Mouse (Mus musculus) embryonic facial prominence, embryonic 11.5 days (tissue): ENCODE results near the gene Gdf11. TPM values are rescaled to one million over a fixed set of nuclear protein-coding genes. Genes with fewer than 3 reads are reported as not detected.
A peak's percentile ranks its signal among the peaks of the same experiment; 100 is the strongest.

Experiments used
- ATAC-seq: fragments of 200-750 bp; cut with Nextera tagmentation; replicated peaks from 2 replicates; pipeline ENCODE4 v1.8.0; 2017; ENCODE audit warnings: low read depth; ENCODE audit not compliant: insufficient number of reproducible peaks, low FRiP score, low TSS enrichment
- DNase-seq: peaks from one replicate; pipeline ENCODE4 v3.0.0-alpha.2; 2015; ENCODE audit warnings: low spot score
- H3K27ac ChIP-seq: fragments of 300-500 bp; sonication (generic); replicated peaks from 2 replicates; pipeline ENCODE4 v1.5.1; 2014; ENCODE audit warnings: mild to moderate bottlenecking, low read depth, low read length, control low read depth
- H3K27me3 ChIP-seq: fragments of 300-500 bp; sonication (generic); 2 replicates; pipeline ENCODE4 v1.6.1; 2014; ENCODE audit warnings: mild to moderate bottlenecking, low read length, moderate library complexity, mixed read lengths; ENCODE audit not compliant: control insufficient read depth, insufficient read depth
- H3K36me3 ChIP-seq: fragments of 300-500 bp; sonication (generic); replicated peaks from 2 replicates; pipeline ENCODE4 v1.6.1; 2014; ENCODE audit warnings: low read depth, mild to moderate bottlenecking, low read length, moderate library complexity, mixed read lengths; ENCODE audit not compliant: control insufficient read depth, insufficient read depth
- H3K4me1 ChIP-seq: fragments of 300-500 bp; sonication (generic); 2 replicates; pipeline ENCODE4 v1.6.1; 2014; ENCODE audit warnings: low read length, mixed read lengths; ENCODE audit not compliant: control insufficient read depth, insufficient read depth
- H3K4me2 ChIP-seq: fragments of 300-500 bp; sonication (generic); 2 replicates; pipeline ENCODE4 v1.6.1; 2014; ENCODE audit warnings: low read depth, mild to moderate bottlenecking, control low read depth, low read length, moderate library complexity
- H3K4me3 ChIP-seq: fragments of 300-500 bp; sonication (generic); 2 replicates; pipeline ENCODE4 v1.5.1; 2014; ENCODE audit warnings: low read depth, low read length, control low read depth
- H3K9ac ChIP-seq: fragments of 300-500 bp; sonication (generic); replicated peaks from 2 replicates; pipeline ENCODE4 v1.6.1; 2014; ENCODE audit warnings: mild to moderate bottlenecking, control low read depth, low read length
- H3K9me3 ChIP-seq: fragments of 300-500 bp; sonication (generic); replicated peaks from 2 replicates; pipeline ENCODE4 v1.6.1; 2016; ENCODE audit warnings: mild to moderate bottlenecking, low read length, inconsistent platforms, mixed read lengths; ENCODE audit not compliant: control insufficient read depth
- WGBS: fragments of 180-500 bp; shearing (Covaris S2); extraction: QIAGEN DNeasy Blood & Tissue Kit; methylation state at CpG from one replicate; pipeline ENCODE4 v1.1.7; 2014; 5-methylcytosine and 5-hydroxymethylcytosine counted together
- polyA plus RNA-seq: library from polyadenylated mRNA; unstranded; fragments of >200 nt; fragmentation: Nextera tagmentation; extraction: Ambion mirVana; gene quantifications from 2 replicates; pipeline ENCODE4 v1.2.1, GENCODE M21; 2014

Gdf11 gene
- polyA plus RNA-seq, 1 experiment from 2014 or later: 10.9 TPM

- Histone ChIP-seq H3K9me3 (no peaks in the 10 kb centered on the region), H3K27ac (no peak overlapping the region), H3K36me3 (no peaks in the 10 kb centered on the region; the same call in 1 of the 2 replicates), H3K4me1 (no peaks in the 10 kb centered on the region), H3K4me3 (no peak overlapping the region), H3K9ac (no peak overlapping the region), H3K27me3 (no peaks in the 10 kb centered on the region), H3K4me2 (no peak overlapping the region)
- DNase-seq (no peak), ATAC-seq (no peak)
- WGBS: 68% methylated on average over 3 of the region's 3 CpGs
Observed at GRCm38 (mm10) chr10:128850339-128850738, 41.2 kb downstream of the Gdf11 start.

DNA sequence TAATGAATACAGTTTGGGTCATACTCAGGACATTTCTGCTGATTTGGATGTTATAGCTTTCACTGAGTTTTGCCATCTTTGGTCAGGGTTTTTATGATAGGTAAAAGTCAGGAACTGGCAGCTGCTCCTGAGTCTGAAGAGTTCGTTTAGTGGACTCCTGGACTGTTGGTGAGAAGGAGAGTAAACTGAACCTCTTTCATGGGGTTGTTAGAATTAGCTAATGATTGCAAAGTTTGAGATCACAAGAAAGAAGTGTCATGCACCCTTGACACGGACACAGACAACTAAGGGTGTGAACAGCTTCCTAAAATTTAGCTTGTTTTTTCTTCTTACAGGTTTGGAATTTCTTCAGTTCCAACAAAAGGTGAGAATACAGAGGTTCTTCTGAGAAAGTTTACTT, 43.1 kb downstream of the Gdf11 start:
- no peaks in the 10 kb centered on the region for H3K9me3 ChIP-seq
- WGBS: 82% methylated on average over 2 of the region's 2 CpGs
- no peaks in the 10 kb centered on the region for H3K27me3 ChIP-seq
- H3K27ac ChIP-seq: no peak overlapping the region
- ATAC-seq (no peak), DNase-seq (no peak)
- no peak overlapping the region for H3K4me2 ChIP-seq
- H3K9ac ChIP-seq: no peak overlapping the region
- peaks cover under 1% of the 10 kb centered on the region for H3K36me3 ChIP-seq
- no peak overlapping the region for H3K4me3 ChIP-seq
- no peaks in the 10 kb centered on the region for H3K4me1 ChIP-seq

DNA sequence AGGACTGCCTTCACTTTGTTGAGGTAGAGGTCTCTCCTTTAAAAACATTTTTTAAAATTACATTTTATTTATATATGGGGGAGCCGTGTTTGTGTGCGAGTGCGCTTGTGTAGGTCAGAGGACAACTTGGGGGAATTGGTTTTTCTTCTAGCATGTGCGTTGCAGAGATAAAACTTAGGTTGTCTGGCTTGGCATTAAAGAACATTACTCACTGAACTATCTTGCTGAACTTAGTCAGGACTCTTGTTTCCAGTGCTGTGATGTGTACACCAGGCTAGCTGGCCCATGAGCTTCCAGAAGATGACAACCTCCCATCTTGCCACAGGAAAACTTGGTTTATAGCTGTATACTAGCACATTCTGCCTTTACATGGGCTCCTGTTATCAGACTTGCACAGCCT, 44.9 kb downstream of the Gdf11 start:
- DNase-seq (no peak), ATAC-seq (no peak)
- no peak overlapping the region for H3K9ac ChIP-seq
- H3K4me1 ChIP-seq: no peaks in the 10 kb centered on the region
- H3K27me3 ChIP-seq: no peaks in the 10 kb centered on the region
- no peak overlapping the region for H3K27ac ChIP-seq
- no peaks in the 10 kb centered on the region for H3K9me3 ChIP-seq
- no peak overlapping the region for H3K4me2 ChIP-seq
- H3K4me3 ChIP-seq: no peak overlapping the region
- 96% methylated on average over 4 of the region's 4 CpGs for WGBS
- peaks cover 2% of the 10 kb centered on the region for H3K36me3 ChIP-seq

- ATAC-seq (no peak), DNase-seq (peak; percentile 73)
- no peaks in the 10 kb centered on the region for H3K27me3 ChIP-seq
- no peak overlapping the region for H3K4me3 ChIP-seq
- H3K27ac ChIP-seq: no peak overlapping the region
- no peak overlapping the region for H3K9ac ChIP-seq
- no peaks in the 10 kb centered on the region for H3K4me1 ChIP-seq
- H3K36me3 ChIP-seq: peaks cover 2% of the 10 kb centered on the region
- no peak overlapping the region for H3K4me2 ChIP-seq
- 85% methylated on average over 2 of the region's 2 CpGs for WGBS
- no peaks in the 10 kb centered on the region for H3K9me3 ChIP-seq
Observed at GRCm38 (mm10) chr10:128845516-128845915, 46.0 kb downstream of the Gdf11 start.

- no peak overlapping the region for H3K9ac ChIP-seq
- DNase-seq: no peak
- H3K36me3 ChIP-seq: peaks cover 5% of the 10 kb centered on the region
- WGBS: 96% methylated on average over 5 of the region's 5 CpGs
- no peaks in the 10 kb centered on the region for H3K4me1 ChIP-seq
- H3K27ac ChIP-seq: no peak overlapping the region
- H3K27me3 ChIP-seq: no peaks in the 10 kb centered on the region
- H3K4me2 ChIP-seq: no peak overlapping the region
- ATAC-seq: no peak
- H3K4me3 ChIP-seq: no peak overlapping the region
- H3K9me3 ChIP-seq: no peaks in the 10 kb centered on the region
Observed at GRCm38 (mm10) chr10:128843260-128843659, 48.3 kb downstream of the Gdf11 start.

- Histone ChIP-seq H3K27me3 (no peaks in the 10 kb centered on the region), H3K36me3 (peaks cover 5% of the 10 kb centered on the region), H3K4me1 (no peaks in the 10 kb centered on the region), H3K27ac (no peak overlapping the region), H3K4me3 (no peak overlapping the region), H3K4me2 (no peak overlapping the region), H3K9ac (no peak overlapping the region), H3K9me3 (no peaks in the 10 kb centered on the region)
- ATAC-seq (no peak), DNase-seq (no peak)
Observed at GRCm38 (mm10) chr10:128840612-128841011, 50.9 kb downstream of the Gdf11 start.

GRCm38 (mm10) chr10:128839434-128839833, 52.1 kb downstream of the Gdf11 start:
- ATAC-seq: no peak
- DNase-seq: no peak
- Histone ChIP-seq H3K36me3 (peaks cover 5% of the 10 kb centered on the region), H3K4me1 (no peaks in the 10 kb centered on the region), H3K27ac (no peak overlapping the region), H3K27me3 (no peaks in the 10 kb centered on the region), H3K4me3 (no peak overlapping the region), H3K9me3 (no peaks in the 10 kb centered on the region), H3K4me2 (no peak overlapping the region), H3K9ac (no peak overlapping the region)

DNA sequence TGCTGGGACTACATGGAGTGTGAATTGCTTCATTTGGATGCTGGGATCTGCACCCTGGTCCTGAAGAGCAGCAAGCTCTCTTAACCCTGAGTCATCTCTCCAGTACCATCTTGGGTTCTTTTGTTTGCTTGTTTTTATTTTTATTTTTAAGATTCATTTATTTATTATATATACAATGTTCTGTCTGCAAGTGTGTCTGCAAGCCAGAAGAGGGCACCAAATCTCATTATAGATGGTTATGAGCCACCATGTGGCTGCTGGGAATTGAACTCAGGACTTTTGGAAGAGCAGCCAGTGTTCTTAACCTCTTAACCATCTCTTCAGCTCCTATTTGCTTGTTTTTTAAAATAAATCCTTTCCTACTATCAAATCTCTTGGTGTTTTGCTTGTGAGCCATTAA, 54.1 kb downstream of the Gdf11 start:
- Histone ChIP-seq H3K9me3 (no peaks in the 10 kb centered on the region), H3K4me3 (no peak overlapping the region), H3K27me3 (no peaks in the 10 kb centered on the region), H3K4me2 (no peak overlapping the region), H3K9ac (no peak overlapping the region), H3K36me3 (peaks cover 2% of the 10 kb centered on the region; the same call in 1 of the 2 replicates), H3K27ac (no peak overlapping the region), H3K4me1 (no peaks in the 10 kb centered on the region)
- DNase-seq: no peak
- no peak for ATAC-seq
